Mouse (Mus musculus) thymus, adult 2 months (tissue): ENCODE results near the gene Ndufb7.

Experiments used
- CTCF ChIP-seq: fragments of 200-500 bp; IDR thresholded peaks from 2 replicates; pipeline ENCODE4 v1.5.1; 2012; ENCODE audit warnings: mild to moderate bottlenecking, control low read depth, low read length, moderate library complexity, borderline replicate concordance; ENCODE audit not compliant: control insufficient read depth, poor library complexity, insufficient read depth; ENCODE audit errors: extremely low read depth
- POLR2A ChIP-seq: fragments of 200-500 bp; IDR thresholded peaks from 2 replicates; pipeline ENCODE4 v1.6.1; 2012; ENCODE audit warnings: mild to moderate bottlenecking, low read length, control low read depth, moderate library complexity; ENCODE audit not compliant: control insufficient read depth, poor library complexity, insufficient read depth; ENCODE audit errors: extremely low read depth

GRCm38 (mm10) chr8:83594167-83595049 is 27.9 kb downstream of the Ndufb7 start:
- TF ChIP-seq POLR2A = peak; percentile 86
- TF ChIP-seq CTCF = 0 out of 2 replicates have a peak, but pooled peaks have one; percentile 33
